In the genomic region with DNA sequence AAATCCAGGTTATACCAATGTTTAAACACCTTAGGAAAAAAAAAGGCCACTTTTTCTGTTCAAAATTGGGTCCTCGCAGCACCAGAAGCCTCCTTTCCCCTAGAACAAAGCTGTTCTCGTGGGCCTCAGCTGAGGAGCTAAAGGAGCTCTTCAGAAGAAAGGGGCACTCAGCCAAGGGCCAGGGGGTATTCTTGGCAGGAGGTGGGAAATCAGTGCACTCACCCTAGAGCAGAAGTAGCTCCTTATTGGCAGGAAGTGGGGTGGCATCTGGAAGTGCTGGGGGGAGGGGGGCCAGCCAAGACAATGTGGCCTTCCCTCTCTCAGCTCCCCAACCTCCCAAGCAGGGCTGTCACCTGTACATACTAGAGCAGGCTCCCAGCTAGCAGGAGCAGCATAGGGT, we compare ENCODE assay signal across 25 mouse cellular contexts. TPM values are rescaled to one million over a fixed set of nuclear protein-coding genes. Genes with fewer than 3 reads are reported as not detected.
DNase-seq lines count a peak whose midpoint lies in the region; ATAC-seq and TF ChIP-seq lines count a peak whose summit lies in the region.
"Had no signal": no experiment of that assay in that cellular context is flagged by ENCODE, and none has a peak within 500 bp of the region (broad histone marks: within the 10 kb centered on the region; RNA-seq: fewer than 3 reads in every experiment).

No protein-coding gene starts in this region.

- peak; percentile 33; the same call in 1 of the 2 replicates for ATAC-seq in hindbrain, postnatal 0 days
- no peak for ATAC-seq in hindbrain, embryonic 11.5 days (ENCODE audit: low FRiP score)
- ATAC-seq: intestine, postnatal 0 days; midbrain, embryonic 13.5 days had no signal

- H3K9ac ChIP-seq in hindbrain, postnatal 0 days (replicated peaks; ENCODE audit: low read length) = no peak overlapping the region
- H3K9ac ChIP-seq in hindbrain, embryonic 11.5 days (ENCODE audit: low read depth, low read length) = no peak overlapping the region
- H3K9ac ChIP-seq: embryonic facial prominence, embryonic 15.5 days; liver, embryonic 15.5 days; midbrain, embryonic 13.5 days; stomach, embryonic 15.5 days had no signal

- H3K4me1 ChIP-seq in hindbrain, postnatal 0 days (ENCODE audit: insufficient read depth, low read length) = peaks cover 6% of the 10 kb centered on the region; the same call in 1 of the 2 replicates
- H3K4me1 ChIP-seq in hindbrain, embryonic 11.5 days (replicated peaks; ENCODE audit: control insufficient read depth, insufficient read depth, low read length) = no peaks in the 10 kb centered on the region
- H3K4me1 ChIP-seq: embryonic facial prominence, embryonic 15.5 days; liver, embryonic 15.5 days; midbrain, embryonic 13.5 days; stomach, embryonic 15.5 days had no signal

- no peak for TF ChIP-seq CTCF in hindbrain, postnatal 0 days (IDR thresholded peaks at IDR 0.05; ENCODE audit: low read depth)

- H3K4me2 ChIP-seq in hindbrain, postnatal 0 days (ENCODE audit: low read depth, low read length) = no peak overlapping the region
- no peak overlapping the region for H3K4me2 ChIP-seq in hindbrain, embryonic 11.5 days (replicated peaks; ENCODE audit: low read depth, low read length)
- H3K4me2 ChIP-seq: embryonic facial prominence, embryonic 15.5 days; liver, embryonic 15.5 days; midbrain, embryonic 13.5 days; stomach, embryonic 15.5 days had no signal

- no peak overlapping the region for H3K4me3 ChIP-seq in hindbrain, postnatal 0 days (ENCODE audit: low read length)
- H3K4me3 ChIP-seq in hindbrain, embryonic 11.5 days (ENCODE audit: low read depth, low read length) = no peak overlapping the region
- H3K4me3 ChIP-seq: embryonic facial prominence, embryonic 15.5 days; forebrain, embryonic 10.5 days; liver, embryonic 15.5 days; midbrain, embryonic 13.5 days; stomach, embryonic 15.5 days had no signal

- peaks cover 77% of the 10 kb centered on the region for H3K36me3 ChIP-seq in hindbrain, postnatal 0 days (ENCODE audit: insufficient read depth, low read length)
- peaks cover 12% of the 10 kb centered on the region for H3K36me3 ChIP-seq in hindbrain, embryonic 11.5 days (ENCODE audit: control insufficient read depth, insufficient read depth, low read length)

- WGBS in hindbrain, postnatal 0 days = 41% methylated on average over 2 of the region's 2 CpGs
- 91% methylated on average over 2 of the region's 2 CpGs for WGBS in hindbrain, embryonic 11.5 days

- no peaks in the 10 kb centered on the region for H3K27me3 ChIP-seq in hindbrain, postnatal 0 days (ENCODE audit: insufficient read depth, low read length)
- no peaks in the 10 kb centered on the region for H3K27me3 ChIP-seq in hindbrain, embryonic 11.5 days (ENCODE audit: control insufficient read depth, insufficient read depth, low read length)
- H3K27me3 ChIP-seq: embryonic facial prominence, embryonic 15.5 days; liver, embryonic 15.5 days; midbrain, embryonic 13.5 days; stomach, embryonic 15.5 days had no signal

- peak; percentile 69 to 76 for DNase-seq in cerebellum, postnatal 14 days
- no peak for DNase-seq in cerebellum, adult 9-11 months
- DNase-seq in hindbrain, postnatal 0 days (ENCODE audit: low spot score) = peak; percentile 61
- no peak for DNase-seq in hindbrain, embryonic 11.5 days (ENCODE audit: low spot score)
- peak; percentile 60 to 72 for DNase-seq in lung, adult 18-20 months
- DNase-seq in lung, postnatal 25 days (ENCODE audit: low spot score) = peak; percentile 59
- no peak for DNase-seq in spleen, adult 18-20 months
- no peak for DNase-seq in liver
- DNase-seq: right cerebral cortex, postnatal 25 days; thymus, adult 2 months had no signal

- peak overlapping the region; percentile 26; the same call in 1 of the 2 replicates for H3K27ac ChIP-seq in hindbrain, postnatal 0 days
- H3K27ac ChIP-seq in hindbrain, embryonic 11.5 days (ENCODE audit: low read depth, low read length) = no peak overlapping the region
- H3K27ac ChIP-seq: embryonic facial prominence, embryonic 15.5 days; forebrain, embryonic 10.5 days; liver, embryonic 15.5 days; midbrain, embryonic 13.5 days; stomach, embryonic 15.5 days had no signal

- H3K9me3 ChIP-seq in hindbrain, postnatal 0 days (ENCODE audit: low read length) = no peaks in the 10 kb centered on the region
- no peaks in the 10 kb centered on the region for H3K9me3 ChIP-seq in hindbrain, embryonic 11.5 days (ENCODE audit: control insufficient read depth, low read length)
- H3K9me3 ChIP-seq: embryonic facial prominence, embryonic 15.5 days; forebrain, embryonic 10.5 days; G1E; liver, embryonic 15.5 days; midbrain, embryonic 13.5 days; stomach, embryonic 15.5 days had no signal

RNA-seq across cellular contexts. Expression of a gene that starts 11.3 kb away (rescaled TPM):
- 36.6 and 46.2 TPM in 2 replicates for total RNA-seq in hindbrain, postnatal 0 days (2014; rRNA removed)
- 56.1 and 56.2 TPM in 2 replicates for polyA plus RNA-seq in hindbrain, postnatal 0 days (2015; fragmentation: Nextera tagmentation; extraction: Ambion mirVana)
- polyA plus RNA-seq in hindbrain, embryonic 11.5 days (2014; fragmentation: Nextera tagmentation; extraction: Ambion mirVana) = 63.3 and 66.5 TPM in 2 replicates

RNA-seq across cellular contexts. Expression of a gene that starts 11.3 kb away (rescaled TPM):
- total RNA-seq in hindbrain, postnatal 0 days (2014; rRNA removed) = 96.2 and 109 TPM in 2 replicates
- 123 and 136 TPM in 2 replicates for polyA plus RNA-seq in hindbrain, postnatal 0 days (2015; fragmentation: Nextera tagmentation; extraction: Ambion mirVana)
- polyA plus RNA-seq in hindbrain, embryonic 11.5 days (2014; fragmentation: Nextera tagmentation; extraction: Ambion mirVana) = 107 and 111 TPM in 2 replicates

RNA-seq across cellular contexts. Expression of a gene that starts 12.8 kb away (rescaled TPM):
- total RNA-seq in hindbrain, postnatal 0 days (2014; rRNA removed) = 134 and 143 TPM in 2 replicates
- polyA plus RNA-seq in hindbrain, postnatal 0 days (2015; fragmentation: Nextera tagmentation; extraction: Ambion mirVana) = 165 and 170 TPM in 2 replicates
- polyA plus RNA-seq in hindbrain, embryonic 11.5 days (2014; fragmentation: Nextera tagmentation; extraction: Ambion mirVana) = 131 and 144 TPM in 2 replicates

RNA-seq across cellular contexts. Expression of a gene that starts 12.9 kb away (rescaled TPM):
- total RNA-seq in hindbrain, postnatal 0 days (2014; rRNA removed) = 40.3 and 42.1 TPM in 2 replicates
- polyA plus RNA-seq in hindbrain, postnatal 0 days (2015; fragmentation: Nextera tagmentation; extraction: Ambion mirVana) = 84.8 and 86.9 TPM in 2 replicates
- 91.3 and 95.8 TPM in 2 replicates for polyA plus RNA-seq in hindbrain, embryonic 11.5 days (2014; fragmentation: Nextera tagmentation; extraction: Ambion mirVana)

RNA-seq across cellular contexts. Expression of a gene that starts 21.6 kb away (rescaled TPM):
- total RNA-seq in hindbrain, postnatal 0 days (2014; rRNA removed) = 0.58 and 0.78 TPM in 2 replicates
- 0.15 and 0.26 TPM in 2 replicates for polyA plus RNA-seq in hindbrain, postnatal 0 days (2015; fragmentation: Nextera tagmentation; extraction: Ambion mirVana)
- polyA plus RNA-seq in hindbrain, embryonic 11.5 days (2014; fragmentation: Nextera tagmentation; extraction: Ambion mirVana) = not detected in 2 replicates
- total RNA-seq: adrenal gland, postnatal 4 days; G1E; gastrocnemius, postnatal 4 days; hematopoietic stem cell, adult 5-6 weeks; megakaryocyte, adult 5-6 weeks had no signal
- polyA plus RNA-seq: embryonic facial prominence, embryonic 15.5 days; forebrain, embryonic 10.5 days; G1E; heart, embryonic 16.5 days; intestine, postnatal 0 days; kidney, embryonic 16.5 days; large intestine, adult 2 months; limb, embryonic 14.5 days; midbrain, embryonic 13.5 days; stomach, embryonic 15.5 days had no signal

Comparison
In these comparisons a context has a peak if more than half of its experiments do, and no peak if none do; other contexts are left out.
1. DNase-seq: peak in cerebellum, postnatal 14 days (2 of 2), hindbrain, postnatal 0 days (single experiment), lung, adult 18-20 months (2 of 2) and lung, postnatal 25 days (single experiment); none in cerebellum, adult 9-11 months (single experiment), hindbrain, embryonic 11.5 days (single experiment), spleen, adult 18-20 months (0 of 2) and liver (single experiment).